Mouse (Mus musculus): Measurements from ENCODE around the gene Tmem151a.
"Not testable (repeated sequence)": the region's sequence is repeated elsewhere in the genome, so short reads cannot be mapped to it uniquely, and the experiment has no call there.

Gene Tmem151a

DNA sequence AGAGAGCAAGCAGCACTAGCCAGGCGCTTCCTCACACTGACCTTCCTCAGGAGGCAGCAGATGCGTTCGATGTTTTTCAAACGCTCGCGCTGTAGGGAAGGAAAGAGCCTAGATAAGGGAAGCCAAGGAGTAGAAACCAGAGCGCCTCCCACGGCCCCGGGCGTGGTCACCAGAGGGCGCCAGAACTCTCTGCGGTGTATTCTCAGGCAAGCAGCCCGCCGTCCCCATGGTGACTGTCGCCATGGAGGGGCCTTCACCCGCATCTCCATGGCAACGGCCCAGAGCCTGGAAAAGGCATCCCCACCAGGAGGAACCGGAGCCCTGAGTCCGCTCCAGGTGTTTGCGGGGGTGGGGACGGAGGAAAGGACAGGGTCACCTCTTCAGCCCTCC is 8.9 kb upstream of the Tmem151a start:
- peak; percentile 78 for DNase-seq (ENCODE audit: low spot score)

GRCm38 (mm10) chr19:5093481-5094242 is 8.3 kb upstream of the Tmem151a start:
- no peak for DNase-seq (ENCODE audit: low spot score)

DNA sequence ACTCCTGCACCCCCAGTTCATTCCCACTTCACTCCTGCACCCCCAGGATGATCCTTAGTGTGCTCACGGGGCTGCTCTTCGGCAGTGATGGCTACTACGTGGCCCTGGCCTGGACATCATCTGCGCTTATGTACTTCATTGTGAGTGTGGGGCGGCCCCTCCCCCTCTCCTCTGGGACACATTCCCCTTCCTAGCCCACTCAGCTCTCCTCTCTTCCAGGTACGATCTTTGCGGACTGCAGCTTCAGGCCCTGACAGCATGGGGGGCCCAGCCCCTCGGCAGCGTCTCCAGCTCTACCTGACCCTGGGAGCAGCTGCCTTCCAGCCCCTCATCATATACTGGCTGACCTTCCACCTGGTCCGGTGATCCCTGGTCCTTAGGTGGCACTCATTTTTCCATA is 6.8 kb upstream of the Tmem151a start:
- no peak for DNase-seq (ENCODE audit: low spot score)

GRCm38 (mm10) chr19:5089324-5089723 is 4.0 kb upstream of the Tmem151a start:
- DNase-seq (ENCODE audit: low spot score): no peak

DNA sequence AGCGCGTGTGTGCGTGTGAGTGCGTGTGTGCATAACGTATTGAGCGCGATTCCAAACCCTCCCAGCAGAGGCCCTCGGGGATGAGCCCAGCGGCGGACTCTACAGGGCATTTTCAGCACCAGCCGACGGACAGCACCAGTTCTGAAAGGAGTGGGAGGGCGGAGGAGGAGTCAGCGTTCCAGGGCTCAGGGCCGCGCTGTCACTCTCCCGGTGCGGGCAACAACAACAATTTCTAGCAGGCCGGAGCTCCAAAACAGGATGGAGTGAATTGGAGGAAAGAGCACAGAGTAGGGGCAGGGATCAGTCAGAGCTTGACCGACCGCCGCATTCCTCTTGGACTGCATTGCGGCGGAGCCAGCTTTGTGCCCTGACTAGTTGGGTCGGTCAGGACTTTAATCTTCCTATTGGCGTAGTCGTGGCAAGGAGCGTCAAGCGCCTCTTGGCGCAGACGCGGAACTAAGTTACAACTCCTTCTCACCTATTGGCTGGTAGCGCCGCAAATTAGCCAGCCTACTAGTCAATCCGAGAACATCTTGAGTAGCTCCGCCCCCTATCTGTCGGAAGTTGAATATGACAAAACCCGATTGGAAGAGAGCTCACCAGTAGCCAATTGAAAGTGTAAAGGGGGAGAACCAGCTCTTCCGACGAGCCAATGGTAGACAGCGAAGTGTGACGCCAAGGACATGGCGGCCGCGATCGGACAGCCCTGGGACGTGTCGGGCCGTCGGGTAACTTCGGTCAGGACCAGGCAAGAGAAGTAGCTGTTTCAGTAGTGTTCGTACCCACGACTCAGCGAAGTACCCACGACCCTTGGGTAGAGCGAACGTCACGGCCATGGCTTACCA is 2.8 kb upstream of the Tmem151a start, which contains the start of gene Yif1a:
Gene Yif1a (plus strand): TSS at position 655 of the 845 bp plus-strand sequence.
- peak; percentile 87 for DNase-seq (ENCODE audit: low spot score)

- not testable (repeated sequence) for DNase-seq (ENCODE audit: low spot score)
Measured at GRCm38 (mm10) chr19:5086533-5086932, 1.2 kb upstream of the Tmem151a start.

DNA sequence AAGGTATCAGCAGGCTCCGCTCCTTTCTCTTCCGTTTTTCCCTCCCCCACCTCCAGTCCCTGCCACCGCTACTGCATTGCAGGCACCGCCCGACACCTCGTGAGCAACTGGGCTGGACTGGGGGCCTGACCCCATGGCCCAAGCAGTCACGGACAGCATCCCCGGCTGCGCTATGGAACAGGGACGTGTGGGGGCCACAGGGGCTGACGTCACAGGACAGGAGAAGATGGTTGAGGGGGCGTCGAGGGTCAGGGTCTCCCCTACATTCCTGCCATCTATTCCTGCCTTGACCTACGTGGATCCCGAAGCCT is 542 bp downstream of the Tmem151a start:
- no peak for DNase-seq (ENCODE audit: low spot score)

DNA sequence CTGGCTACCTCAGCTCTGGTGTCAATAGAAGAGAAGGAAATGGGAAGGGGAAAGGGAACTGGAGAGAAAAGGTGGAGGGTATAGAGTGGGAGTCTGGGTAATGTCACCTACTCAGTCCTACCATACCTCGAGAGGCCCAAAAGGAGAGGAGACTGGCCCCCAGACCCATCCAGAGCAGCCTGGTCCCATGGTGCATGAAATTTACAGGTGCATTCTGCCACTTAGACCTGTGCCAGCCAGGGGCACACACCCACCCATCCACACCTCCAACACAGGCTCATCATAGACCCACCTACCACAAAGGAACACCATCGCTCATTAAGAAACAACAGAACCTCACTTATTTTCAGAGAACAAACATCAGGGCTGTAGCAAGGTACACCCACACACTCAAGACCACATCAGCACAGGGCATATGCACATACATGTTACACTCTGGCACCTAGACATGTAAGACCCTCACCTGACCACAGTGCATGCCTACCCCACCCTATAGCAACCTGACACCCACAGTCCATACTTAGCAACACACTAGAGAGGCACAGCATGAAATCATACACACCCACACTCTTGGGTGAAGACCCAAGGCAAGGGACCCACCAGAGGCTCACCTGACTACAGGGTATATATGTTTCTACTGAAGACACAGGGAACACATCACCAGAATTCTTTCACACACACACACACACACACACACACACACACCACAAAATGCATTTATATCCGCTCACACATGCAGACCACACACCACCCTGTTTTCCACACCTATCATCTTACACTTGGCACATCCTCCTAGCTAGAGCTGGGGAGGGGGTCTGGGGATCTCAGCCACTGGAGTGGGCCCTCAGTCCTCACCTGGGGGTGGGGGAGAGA is 1.1 kb downstream of the Tmem151a start:
- DNase-seq (ENCODE audit: low spot score): no peak

DNA sequence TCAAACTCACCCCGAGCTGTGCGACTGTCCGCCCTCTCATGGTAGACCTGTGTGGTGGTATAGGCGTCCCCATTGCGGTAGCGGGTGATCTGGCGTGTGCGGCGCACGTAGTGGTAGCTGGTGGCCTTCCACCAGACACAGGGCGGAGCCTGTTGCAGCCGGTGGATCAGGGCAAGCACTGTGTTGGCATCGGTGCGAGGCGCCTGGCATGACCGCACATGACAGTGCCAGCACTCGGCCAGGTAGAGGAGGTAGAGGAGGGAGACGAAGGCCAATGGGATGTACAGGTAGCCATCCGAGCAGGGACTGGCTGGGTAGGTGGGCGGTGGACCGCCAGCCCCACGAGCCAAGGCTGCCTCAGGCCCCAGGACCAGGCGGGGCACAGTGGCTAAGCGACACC is 2.7 kb downstream of the Tmem151a start:
- no peak for DNase-seq (ENCODE audit: low spot score)

DNA sequence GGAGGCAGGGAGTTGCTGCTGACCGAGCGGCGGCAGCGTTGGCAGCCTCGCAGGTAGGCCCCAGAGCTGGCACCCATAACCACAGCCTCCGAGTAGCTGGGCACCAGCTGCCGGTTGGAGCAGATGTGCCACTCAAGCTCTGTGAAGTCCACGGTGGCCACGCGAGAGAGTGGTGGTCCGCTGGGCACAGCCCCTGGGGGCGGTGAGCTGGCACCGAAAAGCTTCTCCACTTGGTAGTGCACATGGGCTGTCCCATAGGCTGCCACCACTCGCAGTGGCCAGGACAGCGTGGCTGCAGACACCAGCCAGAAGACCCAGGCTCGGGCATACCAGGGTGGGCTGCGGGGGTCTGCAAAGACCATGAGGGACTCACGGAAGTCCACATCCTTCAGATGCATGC is 3.3 kb downstream of the Tmem151a start:
- no peak for DNase-seq (ENCODE audit: low spot score)

GRCm38 (mm10) chr19:5079279-5079678 is 6.1 kb downstream of the Tmem151a start:
- no peak for DNase-seq (ENCODE audit: low spot score)

DNA sequence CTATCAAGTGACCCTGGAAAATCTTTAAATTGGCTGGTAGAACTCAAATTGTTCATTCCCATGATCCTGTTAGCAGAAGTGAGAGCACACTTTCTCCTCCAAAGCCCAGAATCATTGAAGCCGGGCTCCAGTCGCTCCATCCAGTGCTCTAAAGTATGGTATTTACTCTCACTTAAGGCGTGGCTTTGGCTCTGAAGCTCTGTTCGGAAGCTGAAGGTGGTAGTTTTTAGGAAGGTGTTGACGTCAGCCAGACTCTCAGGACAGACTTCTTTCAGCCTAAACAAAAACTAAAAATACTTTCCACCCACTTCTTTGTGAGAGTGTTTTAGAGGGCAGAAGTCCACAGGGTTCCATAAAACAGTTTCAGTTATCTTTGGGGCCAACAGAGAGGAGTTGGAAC is 11.8 kb downstream of the Tmem151a start:
- DNase-seq (ENCODE audit: low spot score): no peak

DNA sequence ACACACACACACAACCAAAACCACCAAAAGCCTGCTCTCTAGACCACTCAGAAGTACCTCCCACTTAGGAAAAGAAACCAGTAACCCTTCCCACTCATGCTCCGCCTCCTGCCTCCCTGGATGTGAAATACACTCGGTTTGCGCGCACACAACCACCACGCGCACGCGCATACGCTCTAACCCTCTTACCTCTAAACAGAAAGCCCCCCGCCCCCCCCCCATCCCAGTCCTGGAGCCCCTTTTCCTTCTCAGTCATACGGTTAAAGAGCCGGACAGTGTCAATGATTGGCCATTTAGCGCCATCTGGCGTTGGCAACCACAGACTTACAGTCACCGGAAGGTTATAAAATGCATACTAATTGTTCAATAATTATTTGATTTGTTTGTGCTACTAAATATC is 12.3 kb downstream of the Tmem151a start:
- DNase-seq (ENCODE audit: low spot score): no peak

DNA sequence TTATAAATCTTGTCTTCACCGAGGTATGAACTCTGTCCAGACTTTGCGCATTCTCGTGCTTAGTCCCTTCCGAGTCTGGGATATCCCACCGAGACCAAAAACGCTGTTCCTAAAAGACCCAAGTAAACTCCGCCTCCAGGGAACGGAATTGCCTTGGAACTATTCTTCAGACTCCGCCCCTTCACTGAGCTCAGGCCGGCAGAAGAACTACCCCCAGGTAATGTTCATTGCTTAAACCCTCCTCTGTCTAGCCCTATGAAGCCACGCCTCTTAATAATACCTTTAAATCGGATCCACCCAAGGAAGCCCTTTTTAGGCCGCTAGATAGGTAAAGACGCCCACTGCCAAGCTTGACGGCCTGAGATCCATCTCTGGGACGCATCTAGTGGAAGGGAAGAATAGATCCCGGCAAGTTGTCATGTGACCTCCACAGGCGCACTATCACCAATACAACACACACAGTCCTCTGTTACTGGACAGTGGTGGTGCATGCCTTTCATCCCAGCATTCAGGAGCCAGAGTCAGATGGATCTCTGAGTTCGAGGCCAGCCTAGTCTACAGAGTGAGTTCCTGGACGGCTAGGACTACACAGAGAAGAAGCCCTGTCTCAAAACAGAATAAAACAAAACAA is 12.8 kb downstream of the Tmem151a start:
- no peak for DNase-seq (ENCODE audit: low spot score)

GRCm38 (mm10) chr19:5071545-5072369 is 13.6 kb downstream of the Tmem151a start:
- no peak for DNase-seq (ENCODE audit: low spot score)

- DNase-seq (ENCODE audit: low spot score): no peak
Measured at GRCm38 (mm10) chr19:5071077-5071476, 14.3 kb downstream of the Tmem151a start.

DNA sequence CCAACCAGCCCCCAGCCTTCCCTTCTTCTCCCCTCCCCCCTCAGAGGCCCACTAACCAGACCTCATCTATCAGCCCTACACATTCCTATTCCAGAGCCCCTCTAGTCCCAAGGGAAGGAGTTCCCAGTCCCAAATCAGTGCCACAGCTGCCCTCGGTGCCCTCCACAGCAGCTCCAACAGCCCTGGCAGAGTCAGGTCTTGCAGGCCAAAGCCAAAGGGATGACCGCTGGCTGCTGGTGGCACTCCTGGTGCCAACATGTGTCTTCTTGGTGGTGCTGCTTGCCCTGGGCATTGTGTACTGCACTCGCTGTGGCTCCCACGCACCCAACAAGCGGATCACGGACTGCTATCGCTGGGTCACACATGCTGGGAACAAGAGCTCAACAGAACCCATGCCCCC is 15.4 kb downstream of the Tmem151a start:
- no peak for DNase-seq (ENCODE audit: low spot score)

GRCm38 (mm10) chr19:5069486-5069885 is 15.8 kb downstream of the Tmem151a start:
- DNase-seq (ENCODE audit: low spot score): no peak

- DNase-seq (ENCODE audit: low spot score): no peak
Measured at GRCm38 (mm10) chr19:5068570-5069234, 16.6 kb downstream of the Tmem151a start.

- no peak for DNase-seq (ENCODE audit: low spot score)
Measured at GRCm38 (mm10) chr19:5067867-5068569, 17.3 kb downstream of the Tmem151a start, which contains the start of gene Cd248. Gene Cd248 (plus strand): TSS chr19:5068078.

Data from urinary bladder, postnatal 10 days (tissue).